Comparison of ENCODE assay signal across 21 mouse cellular contexts in genomic region chr4:82634365-82634764, GRCm38 (mm10).
"Had no signal": no experiment of that assay in that cellular context is flagged by ENCODE, and none has a peak within 500 bp of the region (broad histone marks: within the 10 kb centered on the region; RNA-seq: fewer than 3 reads in every experiment).

No protein-coding gene starts in this region.

- ATAC-seq: liver, postnatal 0 days; lung, postnatal 0 days; midbrain, embryonic 15.5 days had no signal

- H3K36me3 ChIP-seq: limb, embryonic 15.5 days; midbrain, embryonic 12.5 days; midbrain, embryonic 15.5 days; neural tube, embryonic 12.5 days; neural tube, embryonic 15.5 days; stomach, embryonic 15.5 days had no signal

- H3K9ac ChIP-seq: limb, embryonic 15.5 days; liver, embryonic 14.5 days; liver, postnatal 0 days; lung, embryonic 14.5 days; midbrain, embryonic 12.5 days; midbrain, embryonic 15.5 days; neural tube, embryonic 12.5 days; neural tube, embryonic 15.5 days; stomach, embryonic 15.5 days had no signal

- H3K27me3 ChIP-seq: limb, embryonic 15.5 days; midbrain, embryonic 12.5 days; midbrain, embryonic 15.5 days; neural tube, embryonic 12.5 days; neural tube, embryonic 15.5 days; stomach, embryonic 15.5 days had no signal

- H3K9me3 ChIP-seq: limb, embryonic 15.5 days; midbrain, embryonic 12.5 days; midbrain, embryonic 15.5 days; neural tube, embryonic 12.5 days; neural tube, embryonic 15.5 days; stomach, embryonic 15.5 days had no signal

- H3K27ac ChIP-seq: limb, embryonic 15.5 days; liver, embryonic 14.5 days; macrophage; midbrain, embryonic 12.5 days; midbrain, embryonic 15.5 days; neural tube, embryonic 12.5 days; neural tube, embryonic 15.5 days; stomach, embryonic 15.5 days had no signal

- H3K4me2 ChIP-seq: limb, embryonic 15.5 days; liver, embryonic 11.5 days; lung, embryonic 14.5 days; midbrain, embryonic 12.5 days; midbrain, embryonic 15.5 days; neural tube, embryonic 12.5 days; neural tube, embryonic 15.5 days; stomach, embryonic 15.5 days had no signal

- DNase-seq: kidney, adult 18-20 months; kidney, adult 9 months; kidney, postnatal 14 days; kidney, postnatal 4 days; liver, postnatal 0 days; lung, embryonic 14.5 days; right cerebral cortex, adult 18-20 months; right cerebral cortex, postnatal 14 days; spleen, adult 18-20 months; thymus, adult 18-20 months; thymus, postnatal 36 days had no signal

- H3K4me3 ChIP-seq: limb, embryonic 15.5 days; midbrain, embryonic 12.5 days; midbrain, embryonic 15.5 days; neural tube, embryonic 12.5 days; neural tube, embryonic 15.5 days; stomach, embryonic 15.5 days had no signal

- H3K4me1 ChIP-seq: limb, embryonic 15.5 days; midbrain, embryonic 12.5 days; midbrain, embryonic 15.5 days; neural tube, embryonic 12.5 days; neural tube, embryonic 15.5 days; stomach, embryonic 15.5 days had no signal
